Mouse (Mus musculus): Measurements from ENCODE around the gene Cops3. TPM values are rescaled to one million over a fixed set of nuclear protein-coding genes. Genes with fewer than 3 reads are reported as not detected.

Gene Cops3
- total RNA-seq, 2 experiments from 2014 or later = 72.1 to 76.4 TPM

DNA sequence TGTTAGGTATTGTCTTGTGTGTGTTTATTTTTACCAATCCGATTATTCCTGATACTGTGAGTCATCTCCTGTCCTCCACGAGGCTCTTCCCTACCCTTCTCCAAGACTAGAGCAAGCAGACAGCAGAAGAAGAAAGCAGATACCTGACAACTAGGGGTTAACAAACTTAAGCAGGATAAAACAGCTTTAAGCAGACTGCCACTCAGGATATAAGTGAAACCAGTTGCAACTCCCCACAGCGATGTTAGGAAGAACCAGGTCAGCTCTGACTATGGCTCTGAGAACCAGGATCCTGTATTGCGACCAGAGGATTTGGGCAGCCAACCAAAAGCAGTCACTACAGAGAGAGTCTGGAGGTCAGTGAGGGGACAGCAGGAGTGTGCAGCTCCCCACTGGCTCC, 28.4 kb downstream of the Cops3 start:
- DNase-seq (ENCODE audit: low spot score in 2 of 2) = no peak

DNA sequence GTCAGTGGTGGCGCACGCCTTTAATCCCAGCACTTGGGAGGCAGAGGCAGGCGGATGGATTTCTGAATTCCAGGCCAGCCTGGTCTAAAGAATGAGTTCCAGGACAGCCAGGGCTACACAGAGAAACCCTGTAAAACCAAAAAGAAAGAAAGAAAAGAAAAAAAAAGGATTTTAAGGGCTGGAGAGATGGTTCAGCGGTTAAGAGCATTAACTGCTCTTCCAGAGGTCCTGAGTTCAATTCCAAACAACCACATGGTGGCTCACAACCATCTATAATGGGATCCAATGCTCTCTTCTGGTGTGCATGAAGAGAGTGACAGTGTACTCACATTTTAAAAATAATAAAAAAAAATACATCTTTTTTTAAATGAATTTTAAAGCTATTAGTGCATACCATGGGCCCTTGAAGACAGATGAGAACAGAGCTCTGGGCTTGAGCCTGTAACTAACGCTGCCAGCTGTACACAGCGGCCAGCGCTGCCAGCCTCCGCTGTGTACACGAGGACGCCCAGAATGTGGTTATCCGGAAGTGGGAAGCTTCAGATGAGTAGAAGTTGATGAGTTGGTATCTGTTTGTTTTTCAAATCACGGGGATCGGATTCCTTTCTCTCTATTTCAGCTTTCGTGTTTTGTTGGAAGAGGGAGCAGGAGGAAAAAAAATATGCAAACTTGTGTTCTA, 29.0 kb downstream of the Cops3 start:
- DNase-seq (ENCODE audit: low spot score in 2 of 2) = no peak

DNA sequence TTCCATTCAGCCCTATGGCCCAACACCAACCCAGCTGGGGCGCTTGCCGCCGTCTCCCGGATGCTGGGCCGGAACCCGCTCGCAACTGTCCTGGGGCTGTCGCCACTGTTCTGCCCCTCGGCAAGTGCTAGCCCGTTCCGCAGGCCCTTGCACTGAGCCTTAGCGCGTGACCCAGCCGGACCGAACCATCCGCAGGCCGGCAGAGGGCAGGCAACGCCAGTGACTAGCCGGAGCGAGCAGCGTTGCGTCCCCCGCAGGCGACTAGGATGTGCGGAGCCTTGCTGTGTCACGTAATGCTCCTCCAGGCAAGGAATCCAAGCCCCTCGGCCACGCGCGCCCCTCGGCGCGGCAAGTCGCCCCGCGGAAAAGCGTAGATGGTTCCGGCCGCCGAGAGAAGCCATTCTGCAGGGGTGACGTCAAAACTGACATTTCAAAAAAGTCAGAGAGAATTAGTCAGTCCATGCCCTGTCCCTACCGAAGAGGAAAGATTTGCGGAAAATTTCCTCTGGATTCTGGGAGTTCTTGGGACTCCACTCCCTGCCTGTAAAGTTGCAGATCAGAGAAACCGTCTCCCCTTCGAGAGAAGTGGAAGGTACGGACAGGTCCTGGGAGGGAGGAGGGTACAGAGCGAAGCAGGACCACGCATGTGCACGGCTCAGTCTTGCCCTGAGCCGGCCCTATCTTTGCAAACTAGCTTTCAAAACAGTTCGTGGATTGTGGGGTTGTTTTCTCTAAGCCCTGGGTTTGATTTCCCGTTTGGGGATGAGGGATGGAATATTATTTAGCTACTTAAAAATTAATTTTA, 29.8 kb downstream of the Cops3 start, which contains the start of gene Flcn:
TSS of gene Flcn (minus strand) at position 347 of the 805 bp plus-strand sequence.
- peak; percentile 84 to 85 for DNase-seq (ENCODE audit: low spot score in 2 of 2)

DNA sequence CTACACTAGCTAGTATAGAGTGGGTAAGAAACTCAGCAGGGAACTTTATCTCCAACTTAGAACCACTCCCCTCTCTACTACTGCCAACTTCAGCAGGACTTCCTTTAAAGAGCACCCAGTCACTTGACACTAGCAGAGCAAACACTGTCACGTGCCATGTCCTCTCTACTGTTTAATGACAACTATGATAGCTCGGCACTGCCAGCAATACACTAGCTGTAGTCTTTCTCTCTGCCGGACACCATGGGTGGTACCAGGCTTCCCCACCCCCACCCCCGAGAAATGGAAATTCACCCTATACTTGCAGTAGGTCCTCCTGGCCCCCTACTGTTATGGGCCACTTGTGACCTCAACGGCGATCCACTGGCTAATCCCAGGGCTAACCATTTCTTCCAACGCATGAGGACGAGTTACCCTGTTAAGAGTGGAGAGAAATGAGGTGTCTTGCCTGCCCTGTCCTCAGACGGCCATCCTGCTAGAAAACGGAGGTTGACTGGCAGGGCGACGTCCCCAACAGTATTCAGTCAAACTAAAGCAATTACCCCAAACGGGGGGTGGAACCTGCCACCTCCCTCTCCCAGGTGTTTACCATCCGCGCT, 30.5 kb downstream of the Cops3 start:
- DNase-seq (ENCODE audit: low spot score in 2 of 2) = no peak

DNA sequence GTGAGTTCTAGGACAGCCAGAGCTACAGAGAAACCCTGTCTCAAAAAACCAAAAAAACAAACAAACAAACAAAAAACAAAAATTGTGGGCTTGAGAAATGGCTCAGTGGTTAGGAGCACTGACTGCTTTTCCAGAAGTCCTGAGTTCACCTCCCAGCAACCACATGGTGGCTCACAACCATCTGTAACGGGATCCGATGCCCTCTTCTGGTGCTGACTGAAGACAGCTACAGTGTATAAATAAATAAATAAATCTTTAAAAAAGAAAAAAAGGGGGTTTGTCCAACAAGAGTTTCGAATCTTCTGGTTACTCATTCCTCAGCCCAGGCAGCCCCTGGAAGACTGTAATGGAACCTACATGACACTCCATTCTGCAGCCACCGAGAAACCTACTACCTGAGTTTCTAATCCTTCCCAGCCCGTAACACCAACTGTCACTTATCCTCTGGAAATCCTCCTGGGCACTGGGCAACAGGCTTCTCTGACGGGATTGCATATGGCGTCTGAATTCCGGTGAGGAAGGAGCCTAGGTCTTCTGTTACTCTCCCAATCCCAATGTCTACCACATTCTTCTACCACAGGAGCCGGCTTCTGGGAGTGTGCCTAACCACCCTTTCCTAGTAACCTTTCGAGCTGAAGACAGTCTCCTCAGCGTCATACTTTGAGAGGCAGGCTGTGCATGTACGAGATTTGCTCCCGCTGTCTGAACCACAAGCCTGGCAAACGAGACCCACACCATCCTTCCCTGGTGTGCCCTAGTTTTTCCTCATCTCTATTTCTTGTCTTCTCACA, 31.3 kb downstream of the Cops3 start:
- DNase-seq (ENCODE audit: low spot score in 2 of 2) = no peak

DNA sequence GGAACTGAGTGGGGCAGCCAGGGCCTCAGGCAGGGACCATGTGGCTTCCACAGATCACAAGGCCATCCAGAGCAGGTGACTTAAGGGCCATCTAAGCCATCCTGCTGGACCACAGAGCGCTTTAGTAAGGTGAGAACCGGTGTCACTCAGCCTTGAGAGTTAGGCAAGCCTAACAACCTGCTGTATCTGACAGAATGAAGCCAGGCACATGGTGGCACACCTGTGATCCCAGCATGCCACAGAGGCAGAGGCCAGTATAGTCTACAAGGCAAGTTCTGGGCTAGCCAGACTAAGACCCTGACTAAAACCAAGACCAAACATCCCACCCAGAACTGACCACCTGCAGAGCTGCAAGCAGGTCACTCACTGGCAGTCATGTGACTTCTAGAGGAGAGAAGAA, 34.0 kb downstream of the Cops3 start:
- no peak for DNase-seq (ENCODE audit: low spot score in 2 of 2)

DNA sequence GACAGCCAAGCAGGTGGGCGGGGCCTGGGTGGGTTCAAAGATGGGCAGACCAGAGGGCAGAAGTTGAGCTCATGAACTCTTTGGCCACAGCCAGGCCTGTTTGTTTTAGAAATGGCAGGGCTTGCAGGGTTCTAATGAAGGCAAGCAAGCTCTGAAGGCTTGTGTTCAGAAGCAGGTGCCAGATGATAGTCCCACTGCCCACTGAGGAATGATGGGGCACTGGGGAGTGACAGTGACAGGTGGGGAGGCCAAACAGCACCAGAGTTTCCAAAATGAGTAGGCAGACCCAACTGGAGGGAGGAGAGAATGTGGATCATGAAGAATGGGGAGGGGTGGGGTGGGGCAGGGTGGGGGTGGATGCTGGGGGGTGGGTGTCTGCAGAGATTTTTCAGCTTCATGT, 34.4 kb downstream of the Cops3 start:
- no peak for DNase-seq (ENCODE audit: low spot score in 2 of 2)

DNA sequence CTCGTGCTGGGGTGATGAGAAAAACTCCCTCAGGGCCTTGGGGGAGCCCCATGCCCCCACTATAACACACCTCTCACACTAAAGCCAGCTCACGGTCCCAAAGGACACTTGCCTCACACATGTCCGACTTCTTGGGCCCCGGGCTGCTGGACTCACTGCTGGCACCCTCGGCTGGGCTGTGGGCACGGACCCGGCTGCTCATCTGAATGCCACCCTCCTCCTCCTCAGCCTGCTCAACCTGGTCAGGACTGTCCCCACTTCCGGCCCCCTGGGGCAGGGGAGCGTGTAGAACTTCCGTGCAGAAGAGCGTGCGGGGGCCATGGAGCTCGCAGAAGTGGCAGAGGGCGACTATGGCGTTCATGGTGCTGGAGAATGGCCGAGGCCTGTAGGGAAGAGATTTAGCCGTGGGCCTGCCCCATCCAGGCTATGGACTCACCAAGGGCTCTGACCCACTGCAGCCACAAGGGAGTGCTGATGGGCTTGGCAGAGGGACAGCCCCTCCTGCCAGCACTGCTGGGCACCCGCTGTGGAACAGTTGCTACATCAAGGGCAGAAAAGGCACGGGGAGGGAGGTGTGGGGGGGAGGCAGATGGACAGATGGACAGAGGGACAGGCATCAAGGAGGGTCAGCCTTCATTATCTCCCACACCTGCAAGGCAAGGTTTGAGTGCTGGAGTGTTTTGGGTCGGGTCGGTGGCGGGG, 35.1 kb downstream of the Cops3 start:
- no peak for DNase-seq (ENCODE audit: low spot score in 2 of 2)

DNA sequence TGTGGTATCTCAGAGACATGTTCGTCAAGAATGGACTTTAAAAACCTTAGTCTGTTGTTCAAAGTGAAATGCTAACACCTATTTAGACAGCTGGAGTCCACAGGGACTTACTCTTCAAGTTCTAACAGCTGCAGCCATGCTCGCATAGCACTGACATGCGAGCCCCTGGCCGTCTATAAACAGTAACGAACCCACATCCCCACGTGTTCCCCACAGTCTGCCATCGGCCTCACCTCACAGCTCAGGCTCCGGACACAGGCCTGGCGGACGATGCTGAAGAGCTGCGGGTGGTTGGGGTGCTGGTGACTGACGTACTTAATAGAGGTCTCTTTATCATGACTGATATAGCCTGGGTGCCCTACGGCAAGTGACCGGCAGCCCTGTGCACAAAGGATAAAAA, 36.1 kb downstream of the Cops3 start:
- no peak for DNase-seq (ENCODE audit: low spot score in 2 of 2)

DNA sequence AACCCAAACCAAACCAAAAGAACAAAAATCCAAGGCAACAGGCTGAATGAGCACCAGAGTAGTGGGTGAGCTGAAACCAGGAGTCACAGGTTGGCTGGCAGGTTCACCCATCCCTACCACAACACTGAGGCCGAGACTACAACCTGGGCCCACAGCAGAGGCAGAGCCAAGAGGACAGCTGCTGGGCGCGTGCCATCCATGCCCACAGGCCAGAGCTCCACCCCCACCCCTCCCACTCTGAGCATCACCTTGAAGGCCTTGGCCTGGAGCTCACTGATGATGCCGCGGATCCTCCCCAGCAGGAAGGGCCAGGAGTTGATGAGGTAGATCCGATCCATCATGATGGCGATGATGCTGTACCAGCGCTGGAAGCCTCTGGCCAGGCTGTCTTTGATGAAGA, 37.8 kb downstream of the Cops3 start:
- no peak for DNase-seq (ENCODE audit: low spot score in 2 of 2)

DNA sequence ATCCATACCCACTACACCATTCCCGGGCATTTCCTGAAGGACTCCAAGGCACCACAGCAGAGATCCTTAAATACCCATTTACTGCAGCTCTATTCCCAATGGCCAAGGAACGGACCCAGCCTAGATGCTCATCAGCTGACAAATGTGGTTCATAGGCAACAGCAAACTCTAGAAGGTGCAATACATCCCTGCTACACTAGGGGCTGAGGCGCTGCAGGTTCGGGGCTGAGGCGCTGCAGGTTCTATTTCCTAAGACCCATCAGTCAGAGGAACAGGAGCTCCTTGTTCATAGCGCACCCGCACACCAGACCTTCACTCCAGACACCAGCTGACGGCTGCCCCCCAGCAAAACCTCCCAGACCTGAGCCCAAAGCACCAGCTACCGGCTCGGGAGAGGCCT, 39.2 kb downstream of the Cops3 start:
- no peak for DNase-seq (ENCODE audit: low spot score in 2 of 2)

DNA sequence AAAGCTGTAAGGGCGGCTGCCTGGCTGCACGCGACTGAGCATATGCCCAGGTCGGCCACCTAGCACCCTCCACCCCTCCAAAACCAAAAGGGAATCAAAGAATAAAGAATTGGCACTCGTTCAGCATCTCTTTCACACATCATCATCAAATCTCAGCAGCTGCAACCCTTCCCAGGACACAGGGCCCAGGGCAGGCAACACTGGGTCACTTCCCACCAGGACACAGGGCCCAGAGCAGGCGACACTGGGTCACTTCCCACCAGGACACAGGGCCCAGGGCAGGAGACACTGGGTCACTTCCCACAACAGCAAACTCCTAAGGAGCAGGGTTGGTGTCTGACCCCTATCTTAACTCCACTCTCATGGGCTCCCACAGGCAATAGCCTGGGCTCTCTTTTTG, 46.2 kb downstream of the Cops3 start:
- no peak for DNase-seq (ENCODE audit: low spot score in 2 of 2)

DNA sequence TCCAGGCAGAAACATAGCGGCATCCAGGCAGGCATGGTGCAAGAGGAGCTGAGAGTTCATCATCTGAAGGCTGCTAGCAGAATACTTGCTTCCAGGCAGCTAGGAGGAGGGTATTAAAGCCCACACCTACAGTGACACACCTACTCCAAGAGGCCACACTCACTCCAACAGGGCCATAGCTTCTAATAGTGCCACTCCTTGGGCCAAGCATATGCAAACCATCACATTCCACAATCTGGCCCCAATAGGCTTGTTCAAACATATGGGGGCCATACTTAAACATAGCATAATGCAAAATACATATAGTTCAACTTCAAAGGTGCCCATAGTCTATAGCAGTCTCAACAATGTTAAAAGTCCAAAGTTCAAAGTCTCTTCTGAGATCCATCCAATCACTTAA, 50.3 kb downstream of the Cops3 start:
- no peak for DNase-seq (ENCODE audit: low spot score in 2 of 2)

DNA sequence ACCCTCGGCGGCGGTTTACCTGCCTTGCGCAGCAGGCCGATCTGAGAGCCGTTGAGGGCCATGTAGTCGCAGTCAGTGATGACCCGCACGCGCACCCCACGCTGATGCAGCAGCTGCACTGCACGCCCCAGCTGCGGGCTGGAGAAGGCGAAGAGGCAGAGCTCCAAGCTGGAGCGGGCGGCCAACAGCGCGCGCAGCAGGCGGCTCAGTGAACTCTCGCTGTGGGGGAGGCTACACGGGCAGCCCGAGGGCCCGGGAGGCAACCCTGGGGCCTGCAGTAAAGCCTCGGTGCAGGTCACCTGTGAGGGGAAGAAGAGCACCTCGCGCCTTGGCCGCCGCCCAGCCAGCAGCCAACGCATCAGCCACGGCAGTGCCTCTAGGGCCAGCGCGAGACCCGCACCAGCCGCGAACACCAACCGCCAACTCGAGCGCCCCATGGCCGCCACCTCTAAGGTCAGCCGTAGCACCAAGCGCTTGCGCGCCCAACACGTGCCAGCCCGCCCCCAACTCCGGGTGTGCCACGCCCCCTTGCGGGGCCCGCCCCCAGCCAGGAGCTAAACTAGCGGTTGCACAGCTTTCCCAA, 52.3 kb downstream of the Cops3 start, which contains the start of gene Pld6:
TSS of gene Pld6 (minus strand) at position 447 of the 583 bp plus-strand sequence.
- DNase-seq (ENCODE audit: low spot score in 2 of 2) = peak; percentile 33 to 52

DNA sequence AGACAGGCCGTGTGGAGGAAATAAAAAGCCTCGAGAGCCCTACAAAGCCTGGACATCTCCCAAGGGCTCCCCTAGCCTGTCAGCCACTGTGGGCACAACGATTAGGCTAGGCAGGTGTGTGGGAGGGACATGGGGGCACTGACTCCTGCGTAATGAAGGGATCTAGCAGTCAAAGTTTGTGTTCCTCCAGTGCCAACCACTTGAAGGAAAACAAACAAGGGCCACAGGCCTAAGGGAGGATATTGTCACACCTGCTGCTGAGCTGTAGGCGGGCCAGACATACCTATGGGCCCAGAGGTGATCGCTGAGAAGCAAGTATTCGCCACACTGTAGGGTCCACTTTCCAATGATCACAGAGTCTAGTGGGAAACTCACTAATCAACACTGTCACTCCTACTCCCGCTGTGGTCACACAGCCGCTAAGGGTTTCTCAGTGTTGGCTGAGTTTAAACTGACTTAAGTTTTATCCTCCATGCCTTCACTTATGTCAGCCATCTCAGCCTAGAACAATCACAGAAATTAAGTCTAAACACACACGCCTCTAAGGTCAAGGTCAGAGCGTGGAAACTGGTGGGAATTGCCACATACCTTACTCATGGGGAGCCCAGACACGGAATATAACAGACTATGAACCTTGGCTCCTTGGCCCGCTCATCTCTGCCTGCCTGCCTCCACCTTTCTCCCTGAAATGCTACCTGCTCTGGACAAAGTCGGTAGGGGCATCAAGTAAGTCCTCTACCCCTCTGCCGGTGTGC, 53.0 kb downstream of the Cops3 start:
- DNase-seq (ENCODE audit: low spot score in 2 of 2) = no peak

DNA sequence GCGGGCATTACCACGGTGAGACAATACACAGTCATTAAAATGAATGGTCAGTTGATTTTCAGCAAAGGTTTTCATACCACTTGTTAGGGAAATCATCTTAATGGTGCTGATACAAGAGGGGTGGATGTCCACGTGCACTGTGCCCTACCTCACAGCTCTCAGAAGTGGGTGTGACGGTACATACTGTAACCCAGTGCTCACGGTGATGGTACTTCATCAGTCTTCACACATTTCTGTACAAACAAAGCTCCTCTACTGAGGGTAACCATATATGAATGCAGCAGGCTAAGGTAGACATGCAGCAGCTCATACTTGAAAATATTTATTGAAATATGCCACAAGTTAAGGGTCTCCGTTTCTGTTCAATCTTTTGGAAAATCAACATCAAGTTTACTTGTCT, 56.0 kb downstream of the Cops3 start:
- DNase-seq (ENCODE audit: low spot score in 2 of 2) = no peak

DNA sequence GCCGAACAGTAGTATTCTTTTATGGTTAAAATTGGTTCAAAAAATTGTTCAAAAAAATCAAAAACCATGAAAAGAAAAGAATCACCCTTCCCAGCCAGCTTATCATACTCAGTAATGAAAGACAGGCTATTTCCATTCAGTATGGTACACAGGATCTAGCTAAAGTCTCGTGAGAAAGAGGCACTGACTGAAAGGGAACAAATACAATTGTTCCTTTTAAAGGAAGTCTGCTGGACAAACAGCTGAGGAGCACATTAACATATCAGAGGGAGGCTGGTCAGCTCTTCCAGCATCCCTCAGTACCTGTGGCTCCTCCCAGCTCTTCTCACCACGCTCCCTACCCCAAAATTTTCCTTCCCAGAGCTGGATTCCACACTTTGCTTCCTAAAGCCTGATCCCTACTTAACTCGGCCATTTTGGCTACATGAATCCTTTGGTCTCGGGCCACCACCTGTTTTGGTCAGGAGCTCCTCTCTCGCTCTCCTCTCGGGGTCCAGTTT, 57.5 kb downstream of the Cops3 start:
- no peak for DNase-seq (ENCODE audit: low spot score in 2 of 2)

DNA sequence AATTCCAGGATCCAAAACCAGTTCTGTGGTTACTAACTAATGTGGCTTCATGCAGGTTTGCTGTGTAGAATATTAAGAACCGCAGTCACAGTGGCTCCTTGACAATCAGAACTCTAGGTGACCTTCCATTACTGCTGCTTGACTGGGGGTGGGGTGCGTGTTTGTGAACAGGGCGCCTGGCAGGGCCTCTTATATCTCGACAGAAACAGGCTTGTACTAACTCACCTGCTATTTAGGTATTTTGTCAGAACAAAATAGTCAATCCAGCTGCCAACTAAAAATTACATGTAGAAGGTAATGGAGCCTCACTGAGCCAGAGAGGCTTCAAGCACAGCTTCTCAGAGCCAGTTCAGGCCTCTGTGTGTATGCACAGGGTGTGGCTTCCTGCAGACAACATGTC, 59.4 kb downstream of the Cops3 start:
- no peak for DNase-seq (ENCODE audit: low spot score in 2 of 2)

DNA sequence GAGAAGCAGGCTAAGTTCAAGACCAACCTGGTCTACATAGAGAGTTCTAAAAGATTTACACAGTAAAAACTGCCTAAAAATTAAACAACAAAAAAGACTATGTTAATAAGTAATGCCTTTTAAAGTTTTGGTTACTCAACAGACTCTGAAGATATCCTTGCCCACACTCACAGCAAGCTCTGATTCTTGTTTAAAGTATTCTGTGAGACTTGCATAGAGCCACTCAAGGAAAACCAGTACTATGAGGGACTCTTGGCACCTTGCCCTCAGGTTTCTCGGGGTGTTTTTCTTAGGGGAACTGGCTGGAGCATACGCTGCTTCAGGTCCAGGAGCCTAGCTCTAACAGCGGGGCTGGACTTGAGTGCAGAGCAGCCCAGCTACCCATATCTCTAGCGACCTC, 60.2 kb downstream of the Cops3 start:
- DNase-seq (ENCODE audit: low spot score in 2 of 2) = no peak

DNA sequence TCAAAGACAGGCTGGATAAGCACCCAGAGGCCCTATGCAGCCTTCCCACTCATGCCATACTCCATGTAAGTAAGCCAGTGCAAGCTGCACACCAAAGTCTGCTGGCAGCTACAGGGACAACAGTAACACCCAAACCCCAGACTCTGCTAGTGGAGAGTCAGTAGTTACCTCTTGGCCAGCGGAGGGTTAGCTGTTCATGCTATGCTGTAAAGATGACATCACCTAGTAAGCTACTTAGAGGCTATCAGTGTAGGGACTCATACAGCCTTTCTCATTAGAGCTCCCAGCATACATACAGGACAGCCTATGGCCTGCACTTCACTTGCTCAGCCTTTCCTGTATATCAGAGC, 60.8 kb downstream of the Cops3 start:
- no peak for DNase-seq (ENCODE audit: low spot score in 2 of 2)
